Mouse (Mus musculus) lung, embryonic 14.5 days (tissue): Measurements from ENCODE around the gene Blm. TPM values are rescaled to one million over a fixed set of nuclear protein-coding genes. Genes with fewer than 3 reads are reported as not detected.

Source experiments
- ATAC-seq: fragments of 200-750 bp; cut with Nextera tagmentation; 2 replicates; pipeline ENCODE4 v1.8.0; 2017; ENCODE audit warnings: mild to moderate bottlenecking, moderate TSS enrichment, moderate library complexity; ENCODE audit not compliant: insufficient read depth
- DNase-seq: peaks from one replicate; pipeline ENCODE4 v3.0.0-alpha.2; 2015
- H3K27ac ChIP-seq: fragments of 300-500 bp; sonication (generic); 2 replicates; pipeline ENCODE4 v1.5.1; 2014; ENCODE audit warnings: low read depth, mild to moderate bottlenecking, moderate library complexity
- H3K27me3 ChIP-seq: fragments of 300-500 bp; sonication (generic); 2 replicates; pipeline ENCODE4 v1.6.1; 2014; ENCODE audit warnings: low read length, control low read depth; ENCODE audit not compliant: insufficient read depth
- H3K36me3 ChIP-seq: fragments of 300-500 bp; sonication (generic); 2 replicates; pipeline ENCODE4 v1.6.1; 2014; ENCODE audit warnings: control low read depth; ENCODE audit not compliant: insufficient read depth
- H3K4me1 ChIP-seq: fragments of 300-500 bp; sonication (generic); 2 replicates; pipeline ENCODE4 v1.6.1; 2014; ENCODE audit warnings: antibody characterized with exemption, control low read depth; ENCODE audit not compliant: insufficient read depth
- H3K4me2 ChIP-seq: fragments of 300-500 bp; sonication (generic); 2 replicates; pipeline ENCODE4 v1.6.1; 2014; ENCODE audit warnings: mild to moderate bottlenecking
- H3K4me3 ChIP-seq: fragments of 300-500 bp; sonication (generic); 2 replicates; pipeline ENCODE4 v1.5.1; 2014; ENCODE audit warnings: low read depth, low read length
- H3K9ac ChIP-seq: fragments of 300-500 bp; sonication (generic); 2 replicates; pipeline ENCODE4 v1.6.1; 2014
- H3K9me3 ChIP-seq: fragments of 300-500 bp; sonication (generic); 2 replicates; pipeline ENCODE4 v1.6.1; 2016; ENCODE audit warnings: low read depth, low read length, control low read depth
- CTCF ChIP-seq: IDR thresholded peaks from 2 replicates; pipeline ENCODE4 v1.5.1; 2016; ENCODE audit warnings: antibody characterized with exemption, low read depth
- WGBS: fragments of 180-500 bp; shearing (Covaris S2); extraction: QIAGEN DNeasy Blood & Tissue Kit; methylation state at CpG from one replicate; pipeline ENCODE4 v1.1.7; 2014; 5-methylcytosine and 5-hydroxymethylcytosine counted together
- polyA plus RNA-seq: library from polyadenylated mRNA; unstranded; fragments of >200 nt; fragmentation: Nextera tagmentation; extraction: Ambion mirVana; gene quantifications from 2 replicates; pipeline ENCODE4 v1.2.1, GENCODE M21; 2014

The Blm gene
- polyA plus RNA-seq, 1 experiment from 2014 or later = 40.8 TPM

DNA sequence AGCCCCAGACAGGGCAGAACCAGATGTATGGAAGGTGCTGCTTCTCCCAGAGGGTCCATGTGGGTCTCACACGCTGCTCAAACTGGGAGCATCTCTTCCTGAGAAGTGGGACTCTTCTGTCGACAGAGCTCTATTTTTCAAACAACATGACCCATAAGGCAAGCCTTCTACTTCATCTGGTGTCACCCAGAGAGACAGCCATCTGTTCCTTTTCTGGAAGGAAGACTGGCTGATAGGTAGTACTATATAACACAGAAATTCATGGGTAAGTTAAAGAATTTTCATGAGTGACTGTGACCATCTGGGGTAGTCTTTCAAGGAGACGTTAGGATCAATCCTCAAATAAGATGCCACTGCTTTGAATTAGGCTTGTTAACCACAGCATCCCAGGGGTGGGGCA lies 38.2 kb upstream of the Blm start:
- Histone ChIP-seq H3K27ac (no peak overlapping the region), H3K4me2 (no peak overlapping the region), H3K4me1 (no peaks in the 10 kb centered on the region), H3K4me3 (no peak overlapping the region), H3K36me3 (no peaks in the 10 kb centered on the region), H3K27me3 (no peaks in the 10 kb centered on the region), H3K9ac (no peak overlapping the region), H3K9me3 (no peaks in the 10 kb centered on the region)
- TF ChIP-seq CTCF = no peak
- ATAC-seq = no peak
- no peak for DNase-seq
- WGBS = 49% methylated on average over 3 of the region's 3 CpGs

GRCm38 (mm10) chr7:80567982-80568381 lies 33.1 kb upstream of the Blm start:
- no peak for DNase-seq
- H3K4me3 ChIP-seq = no peak overlapping the region

DNA sequence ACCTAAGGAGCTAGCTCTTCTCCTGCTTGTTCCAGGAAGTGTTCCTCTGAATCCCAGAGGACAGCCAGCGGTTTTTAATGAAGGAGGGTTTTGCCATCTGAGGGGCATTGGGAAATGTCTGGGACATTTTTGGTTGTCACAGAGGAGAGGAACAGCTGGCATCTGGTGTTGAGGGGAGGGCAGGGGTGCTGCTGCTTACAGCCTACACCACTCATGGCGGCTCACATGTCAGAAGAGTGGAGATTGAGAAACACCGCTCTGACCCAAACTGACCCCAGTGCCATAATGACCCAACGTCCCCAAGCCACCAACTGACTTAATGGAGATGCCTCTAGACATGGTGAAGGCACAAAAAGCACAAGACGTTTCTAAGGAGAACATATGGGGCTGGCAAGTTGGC lies 27.0 kb upstream of the Blm start:
- TF ChIP-seq CTCF = no peak
- Histone ChIP-seq H3K27me3 (no peaks in the 10 kb centered on the region), H3K27ac (no peak overlapping the region), H3K4me2 (no peak overlapping the region), H3K9ac (no peak overlapping the region), H3K9me3 (no peaks in the 10 kb centered on the region), H3K36me3 (no peaks in the 10 kb centered on the region), H3K4me3 (no peak overlapping the region), H3K4me1 (0 out of 2 replicates have a peak, but pooled peaks cover 3% of the 10 kb centered on the region)
- no peak for ATAC-seq
- DNase-seq = no peak
- WGBS = 55% methylated on average over 5 of the region's 5 CpGs

More at GRCm38 (mm10) chr7:80567982-80568381, 33.1 kb upstream of the Blm start:
- Histone ChIP-seq H3K36me3 (no peaks in the 10 kb centered on the region), H3K4me1 (no peaks in the 10 kb centered on the region), H3K27ac (no peak overlapping the region), H3K27me3 (no peaks in the 10 kb centered on the region), H3K9ac (no peak overlapping the region), H3K9me3 (no peaks in the 10 kb centered on the region; the same call in 1 of the 2 replicates), H3K4me2 (no peak overlapping the region)
- 77% methylated on average over 8 of the region's 8 CpGs for WGBS
- no peak for ATAC-seq
- no peak for TF ChIP-seq CTCF

- 0 out of 2 replicates have a peak, but pooled peaks cover 3% of the 10 kb centered on the region for H3K4me1 ChIP-seq
- no peak overlapping the region for H3K27ac ChIP-seq
- 66% methylated on average over 9 of the region's 9 CpGs for WGBS
- no peak for TF ChIP-seq CTCF
- H3K36me3 ChIP-seq = no peaks in the 10 kb centered on the region
- no peak for DNase-seq
- H3K9ac ChIP-seq = no peak overlapping the region
- H3K4me3 ChIP-seq = no peak overlapping the region
- H3K4me2 ChIP-seq = no peak overlapping the region
- H3K27me3 ChIP-seq = no peaks in the 10 kb centered on the region
- no peak for ATAC-seq
- no peaks in the 10 kb centered on the region for H3K9me3 ChIP-seq
Observed at GRCm38 (mm10) chr7:80561271-80561670, 26.4 kb upstream of the Blm start.

DNA sequence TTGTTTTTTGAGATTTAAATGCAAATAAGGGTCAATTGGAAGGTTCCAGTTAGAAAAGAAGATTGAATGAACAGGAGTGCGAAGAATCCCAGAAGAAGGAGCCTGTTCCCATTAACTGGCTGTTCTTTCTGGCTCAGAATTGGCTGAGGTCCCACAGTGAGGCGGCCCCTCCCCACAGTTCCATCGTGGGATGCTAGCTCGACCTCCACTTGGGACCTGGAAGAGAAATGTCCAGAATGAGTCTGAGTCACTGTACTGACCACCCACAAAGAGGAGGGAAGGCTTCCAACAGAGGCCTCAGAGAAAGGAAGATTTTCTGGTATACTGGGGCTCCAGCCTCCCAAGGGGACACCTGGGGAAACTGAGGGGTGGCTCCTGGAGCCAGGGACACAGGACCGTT lies 23.7 kb upstream of the Blm start:
- Histone ChIP-seq H3K27ac (no peak overlapping the region), H3K4me2 (no peak overlapping the region), H3K9ac (no peak overlapping the region), H3K9me3 (no peaks in the 10 kb centered on the region), H3K4me1 (0 out of 2 replicates have a peak, but pooled peaks cover 3% of the 10 kb centered on the region), H3K27me3 (no peaks in the 10 kb centered on the region), H3K36me3 (no peaks in the 10 kb centered on the region), H3K4me3 (no peak overlapping the region)
- 44% methylated on average over 5 of the region's 5 CpGs for WGBS
- no peak for TF ChIP-seq CTCF
- ATAC-seq (peak; percentile 9; the same call in 1 of the 2 replicates), DNase-seq (peak; percentile 66)

- H3K9me3 ChIP-seq = no peaks in the 10 kb centered on the region
- 45% methylated on average over 8 of the region's 8 CpGs for WGBS
- no peak overlapping the region for H3K27ac ChIP-seq
- H3K27me3 ChIP-seq = no peaks in the 10 kb centered on the region
- no peaks in the 10 kb centered on the region for H3K36me3 ChIP-seq
- no peak overlapping the region for H3K9ac ChIP-seq
- 0 out of 2 replicates have a peak, but pooled peaks cover 3% of the 10 kb centered on the region for H3K4me1 ChIP-seq
- H3K4me3 ChIP-seq = no peak overlapping the region
- ATAC-seq = no peak
- H3K4me2 ChIP-seq = no peak overlapping the region
- DNase-seq = peak; percentile 61
- TF ChIP-seq CTCF = peak; percentile 43
Observed at GRCm38 (mm10) chr7:80558101-80558500, 23.2 kb upstream of the Blm start.

GRCm38 (mm10) chr7:80557161-80557560 lies 22.2 kb upstream of the Blm start:
- TF ChIP-seq CTCF = no peak
- 0 out of 2 replicates have a peak, but pooled peaks cover 3% of the 10 kb centered on the region for H3K4me1 ChIP-seq
- 79% methylated on average over 4 of the region's 4 CpGs for WGBS
- ATAC-seq (no peak), DNase-seq (no peak)
- H3K4me3 ChIP-seq = no peak overlapping the region
- H3K36me3 ChIP-seq = no peaks in the 10 kb centered on the region
- H3K9me3 ChIP-seq = no peaks in the 10 kb centered on the region
- H3K9ac ChIP-seq = no peak overlapping the region
- H3K27me3 ChIP-seq = no peaks in the 10 kb centered on the region
- no peak overlapping the region for H3K27ac ChIP-seq
- no peak overlapping the region for H3K4me2 ChIP-seq

GRCm38 (mm10) chr7:80556166-80556565 lies 21.2 kb upstream of the Blm start:
- H3K4me2 ChIP-seq = no peak overlapping the region
- H3K9ac ChIP-seq = no peak overlapping the region
- no peak overlapping the region for H3K4me3 ChIP-seq
- no peak for DNase-seq
- ATAC-seq = no peak
- H3K9me3 ChIP-seq = no peaks in the 10 kb centered on the region
- TF ChIP-seq CTCF = no peak
- H3K36me3 ChIP-seq = no peaks in the 10 kb centered on the region
- 74% methylated on average over 3 of the region's 3 CpGs for WGBS
- H3K27me3 ChIP-seq = no peaks in the 10 kb centered on the region
- 0 out of 2 replicates have a peak, but pooled peaks cover 3% of the 10 kb centered on the region for H3K4me1 ChIP-seq
- H3K27ac ChIP-seq = no peak overlapping the region
